Mouse (Mus musculus) stomach, embryonic 16.5 days (tissue): ENCODE measurements around the gene Znrd1. TPM values are rescaled to one million over a fixed set of nuclear protein-coding genes. Genes with fewer than 3 reads are reported as not detected.
"Not testable (repeated sequence)": the region's sequence is repeated elsewhere in the genome, so short reads cannot be mapped to it uniquely, and the experiment has no call there.

ENCODE experiments used
- ATAC-seq: fragments of 200-750 bp; cut with Nextera tagmentation; 2 replicates; pipeline ENCODE4 v1.8.0; 2017; ENCODE audit warnings: moderate number of reproducible peaks, moderate TSS enrichment; ENCODE audit not compliant: insufficient read depth, low FRiP score
- H3K27ac ChIP-seq: fragments of 300-500 bp; sonication (generic); 2 replicates; pipeline ENCODE4 v1.5.1; 2014; ENCODE audit warnings: low read length
- H3K27me3 ChIP-seq: fragments of 300-500 bp; sonication (generic); 2 replicates; pipeline ENCODE4 v1.6.1; 2014; ENCODE audit warnings: low read length, control low read depth, mixed read lengths; ENCODE audit not compliant: control insufficient read depth, insufficient read depth
- H3K36me3 ChIP-seq: fragments of 300-500 bp; sonication (generic); 2 replicates; pipeline ENCODE4 v1.6.1; 2014; ENCODE audit warnings: low read length; ENCODE audit not compliant: control insufficient read depth, insufficient read depth
- H3K4me1 ChIP-seq: fragments of 300-500 bp; sonication (generic); 2 replicates; pipeline ENCODE4 v1.6.1; 2014; ENCODE audit warnings: low read length, control low read depth, mixed read lengths; ENCODE audit not compliant: control insufficient read depth, insufficient read depth
- H3K4me2 ChIP-seq: fragments of 300-500 bp; sonication (generic); 2 replicates; pipeline ENCODE4 v1.6.1; 2014; ENCODE audit warnings: low read depth, low read length, mixed read lengths
- H3K4me3 ChIP-seq: fragments of 300-500 bp; sonication (generic); replicated peaks from 2 replicates; pipeline ENCODE4 v1.5.1; 2014; ENCODE audit warnings: mild to moderate bottlenecking, low read length
- H3K9ac ChIP-seq: fragments of 300-500 bp; sonication (generic); 2 replicates; pipeline ENCODE4 v1.6.1; 2014; ENCODE audit warnings: low read length
- H3K9me3 ChIP-seq: fragments of 300-500 bp; sonication (generic); replicated peaks from 2 replicates; pipeline ENCODE4 v1.6.1; 2016; ENCODE audit warnings: low read length, control low read depth; ENCODE audit not compliant: control insufficient read depth
- WGBS: fragments of 180-500 bp; shearing (Covaris S2); extraction: QIAGEN DNeasy Blood & Tissue Kit; methylation state at CpG from one replicate; pipeline ENCODE4 v1.1.7; 2014; 5-methylcytosine and 5-hydroxymethylcytosine counted together
- polyA plus RNA-seq: library from polyadenylated mRNA; unstranded; fragments of >200 nt; fragmentation: Nextera tagmentation; extraction: Ambion mirVana; gene quantifications from 2 replicates; pipeline ENCODE4 v1.2.1, GENCODE M21; 2015

Gene Znrd1
- polyA plus RNA-seq, 1 experiment from 2014 or later = 79.7 TPM

DNA sequence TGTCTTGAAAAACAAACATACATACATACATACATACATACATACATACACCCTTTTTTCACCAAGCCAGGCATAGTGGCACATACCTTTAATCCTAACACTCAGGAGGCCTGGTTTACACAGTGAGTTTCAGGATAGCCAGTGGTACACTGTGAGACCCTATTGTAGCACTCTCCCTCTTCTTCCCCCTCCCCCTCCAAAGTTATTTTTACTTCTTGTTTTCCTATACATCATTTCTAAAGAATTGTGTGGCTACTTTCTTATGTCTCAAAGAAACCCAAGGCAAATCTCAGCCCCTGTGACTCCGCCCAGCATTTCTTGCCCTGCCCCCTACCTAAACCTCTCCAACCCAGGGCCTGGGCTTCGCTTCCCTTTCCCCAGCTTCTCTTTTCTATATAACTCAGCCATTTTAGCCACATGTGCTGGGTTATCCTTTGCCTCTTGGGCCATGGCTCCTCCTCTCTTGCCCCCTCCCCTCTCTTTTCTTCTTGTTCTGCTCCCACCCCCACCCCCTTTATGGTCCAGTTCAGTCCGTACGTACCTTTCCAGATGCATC, 35.5 kb upstream of the Znrd1 start:
- Histone ChIP-seq H3K4me2 (no peak overlapping the region), H3K36me3 (no peaks in the 10 kb centered on the region), H3K4me3 (no peak overlapping the region), H3K27me3 (peaks cover 8% of the 10 kb centered on the region), H3K9me3 (no peaks in the 10 kb centered on the region), H3K9ac (no peak overlapping the region), H3K27ac (no peak overlapping the region), H3K4me1 (no peaks in the 10 kb centered on the region)
- 92% methylated on average over 4 of the region's 4 CpGs for WGBS
- no peak for ATAC-seq

DNA sequence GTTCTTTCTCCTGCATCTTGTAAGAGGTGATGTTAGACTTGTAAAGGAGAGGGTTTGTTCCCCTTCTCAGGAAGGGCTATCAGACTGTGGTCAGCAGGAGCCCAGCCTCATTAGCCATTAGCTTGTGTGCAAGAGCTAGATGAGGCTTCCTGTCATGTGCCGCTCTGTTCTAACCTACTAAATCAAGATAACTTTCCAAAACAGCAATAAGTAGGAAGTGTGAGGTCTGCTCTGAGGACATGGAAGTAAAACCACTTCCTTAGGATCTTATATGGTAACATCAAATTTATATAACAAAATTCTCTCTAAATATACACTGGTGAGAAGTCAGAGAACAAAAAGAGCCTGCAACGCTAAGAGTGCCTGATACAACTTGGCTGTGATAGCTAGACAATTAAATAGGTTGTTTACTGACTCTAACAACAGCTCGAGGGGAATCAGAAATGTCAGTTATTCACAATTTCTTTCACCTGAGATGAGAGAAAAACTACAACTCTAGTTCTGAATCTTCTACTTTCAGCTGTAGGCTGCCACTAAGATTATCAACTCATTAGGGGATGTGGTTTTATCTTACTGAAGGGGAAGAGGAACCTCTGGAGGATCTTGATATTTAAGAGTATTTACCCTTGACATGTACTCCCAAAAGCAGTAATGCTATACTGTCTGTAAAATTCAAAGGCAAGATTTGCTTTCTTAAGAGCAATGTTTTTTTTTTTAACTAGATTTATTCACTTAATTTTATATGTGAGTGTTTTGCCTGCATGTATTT, 34.2 kb upstream of the Znrd1 start:
- Histone ChIP-seq H3K36me3 (no peaks in the 10 kb centered on the region), H3K27me3 (peaks cover 18% of the 10 kb centered on the region), H3K9me3 (no peaks in the 10 kb centered on the region), H3K4me1 (no peaks in the 10 kb centered on the region), H3K4me2 (no peak overlapping the region), H3K27ac (no peak overlapping the region), H3K4me3 (no peak overlapping the region), H3K9ac (no peak overlapping the region)
- no peak for ATAC-seq
- 56% methylated on average over 3 of the region's 3 CpGs for WGBS

- not testable (repeated sequence) for H3K4me3 ChIP-seq, H3K4me2 ChIP-seq, ATAC-seq, H3K36me3 ChIP-seq, H3K9me3 ChIP-seq, H3K9ac ChIP-seq, H3K4me1 ChIP-seq, H3K27ac ChIP-seq
- WGBS = 91% methylated on average over 6 of the region's 6 CpGs
- peaks cover 21% of the 10 kb centered on the region for H3K27me3 ChIP-seq
Observed at GRCm38 (mm10) chr17:36990630-36991029, 32.3 kb upstream of the Znrd1 start.

DNA sequence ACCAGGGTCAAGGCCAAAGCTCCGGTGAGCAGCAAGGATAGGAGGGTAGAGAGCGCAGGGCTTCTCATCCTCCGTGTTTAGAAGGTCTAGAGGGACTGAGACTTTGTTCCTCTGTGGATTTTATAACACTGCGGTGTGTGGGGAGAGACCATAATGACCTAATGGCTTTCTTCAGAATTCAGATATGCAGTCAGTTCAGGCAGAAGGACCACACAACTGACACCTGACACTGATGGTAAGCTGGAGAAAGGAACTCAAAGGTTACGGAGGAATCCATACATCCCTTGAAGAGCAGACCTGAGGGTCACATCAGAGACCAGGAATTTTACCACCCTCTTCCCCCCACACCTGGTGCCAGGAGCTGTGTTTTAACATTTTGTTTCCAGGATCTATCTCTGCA, 31.1 kb upstream of the Znrd1 start, which contains the start of gene H2-M5:
Gene H2-M5, minus strand, starts transcription at position 101 of the 400 bp plus-strand sequence.
- WGBS = 34% methylated on average over 5 of the region's 5 CpGs
- H3K4me2 ChIP-seq = peak within 1 kb of the TSS; percentile 23
- H3K36me3 ChIP-seq = no peaks in the 10 kb centered on the region
- H3K4me1 ChIP-seq = no peaks in the 10 kb centered on the region
- peaks cover 21% of the 10 kb centered on the region for H3K27me3 ChIP-seq
- H3K9ac ChIP-seq = no peak within 1 kb of the TSS
- H3K4me3 ChIP-seq = peak within 1 kb of the TSS; percentile 2
- ATAC-seq = no peak
- no peaks in the 10 kb centered on the region for H3K9me3 ChIP-seq
- H3K27ac ChIP-seq = no peak within 1 kb of the TSS

- Histone ChIP-seq H3K27me3 (peaks cover 21% of the 10 kb centered on the region), H3K9ac (no peak overlapping the region), H3K4me2 (peak overlapping the region; percentile 23), H3K4me1 (no peaks in the 10 kb centered on the region), H3K36me3 (no peaks in the 10 kb centered on the region), H3K27ac (no peak overlapping the region), H3K9me3 (no peaks in the 10 kb centered on the region), H3K4me3 (peak overlapping the region; percentile 2)
- 5% methylated on average over 24 of the region's 24 CpGs for WGBS
- peak; percentile 17; the same call in 1 of the 2 replicates for ATAC-seq
Observed at GRCm38 (mm10) chr17:36988475-36988874, 30.1 kb upstream of the Znrd1 start.

DNA sequence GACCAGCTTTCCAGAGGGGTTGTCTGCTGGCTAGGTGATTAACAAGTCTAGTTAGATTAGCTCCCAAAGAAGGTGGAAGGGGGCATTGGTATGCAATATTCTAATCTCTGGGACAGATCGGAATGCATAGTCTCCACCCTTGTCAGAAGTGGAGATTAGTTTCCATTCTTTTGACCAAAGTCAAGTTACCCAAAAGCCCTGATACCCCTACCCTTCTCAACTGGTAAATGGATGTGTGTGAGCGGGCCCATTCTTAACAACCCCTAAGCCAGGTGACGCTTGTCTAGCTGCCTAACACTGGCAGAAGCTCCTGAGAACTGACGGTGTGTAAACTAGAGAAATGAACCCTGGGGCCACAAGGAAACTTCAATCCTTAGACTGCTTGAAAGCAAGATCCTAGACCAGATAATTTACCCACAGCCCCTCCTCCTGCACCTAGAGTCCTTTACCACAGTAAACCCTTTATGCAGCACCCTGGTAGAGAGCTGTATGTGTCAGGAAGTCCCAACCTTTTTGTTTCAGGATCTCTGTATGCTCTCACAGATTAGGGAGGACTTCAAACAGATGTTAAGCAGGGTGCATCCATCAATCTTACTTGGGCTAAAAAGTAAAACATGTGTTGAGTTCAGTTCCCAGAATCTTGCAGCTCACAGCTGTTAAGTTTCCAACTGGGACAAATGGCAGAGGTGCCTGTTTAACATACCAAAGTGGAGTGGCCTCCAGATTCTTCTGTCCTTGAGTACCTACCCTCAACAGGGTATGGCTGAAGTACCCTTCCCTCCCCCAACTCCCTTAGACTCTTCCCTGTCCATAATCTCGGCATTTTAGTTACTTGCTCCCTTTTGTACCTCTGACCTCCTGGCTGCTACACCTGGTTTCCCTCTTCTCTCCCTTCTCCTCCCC, 24.1 kb upstream of the Znrd1 start:
- no peak overlapping the region for H3K4me3 ChIP-seq
- H3K27ac ChIP-seq = no peak overlapping the region
- H3K9me3 ChIP-seq = no peaks in the 10 kb centered on the region
- no peak overlapping the region for H3K9ac ChIP-seq
- ATAC-seq = no peak
- H3K27me3 ChIP-seq = peaks cover 3% of the 10 kb centered on the region; the same call in 1 of the 2 replicates
- H3K36me3 ChIP-seq = no peaks in the 10 kb centered on the region
- H3K4me1 ChIP-seq = peaks cover 13% of the 10 kb centered on the region
- WGBS = 27% methylated on average over 5 of the region's 5 CpGs
- no peak overlapping the region for H3K4me2 ChIP-seq

DNA sequence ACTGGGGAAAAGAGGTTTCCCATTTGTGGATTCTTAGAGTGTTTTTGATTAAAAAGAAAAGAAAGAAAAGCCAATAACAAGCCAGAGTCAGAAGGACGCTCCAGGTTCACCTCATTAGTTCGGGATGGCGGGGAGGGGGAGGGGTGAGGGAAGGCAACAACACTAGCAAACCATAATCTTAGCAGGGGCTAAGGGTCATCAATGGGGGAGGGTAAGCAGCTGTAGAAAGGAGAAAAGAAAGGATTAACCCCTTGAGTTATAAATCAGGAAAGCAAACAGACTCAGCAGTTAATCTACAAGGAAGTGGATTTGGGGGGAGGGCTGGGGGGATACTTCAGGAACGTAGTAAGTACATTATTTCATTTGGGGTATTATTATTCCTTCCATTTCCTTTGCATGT, 23.5 kb upstream of the Znrd1 start:
- Histone ChIP-seq H3K9ac (no peak overlapping the region), H3K4me1 (peaks cover 13% of the 10 kb centered on the region), H3K27ac (no peak overlapping the region), H3K36me3 (no peaks in the 10 kb centered on the region), H3K4me3 (0 out of 2 replicates have a peak overlapping the region, but pooled peaks have one; percentile 10), H3K4me2 (peak overlapping the region; percentile 42), H3K27me3 (no peaks in the 10 kb centered on the region), H3K9me3 (no peaks in the 10 kb centered on the region)
- ATAC-seq = no peak
- 3% methylated on average over 4 of the region's 4 CpGs for WGBS

GRCm38 (mm10) chr17:36981221-36981813, 23.0 kb upstream of the Znrd1 start, which contains the start of gene 2410137M14Rik:
2410137M14Rik (minus strand) TSS chr17:36981237.
- H3K36me3 ChIP-seq = no peaks in the 10 kb centered on the region
- 10% methylated on average over 18 of the region's 18 CpGs for WGBS
- peak within 1 kb of the TSS; percentile 42 for H3K4me2 ChIP-seq
- H3K27ac ChIP-seq = no peak within 1 kb of the TSS
- H3K9ac ChIP-seq = no peak within 1 kb of the TSS
- no peaks in the 10 kb centered on the region for H3K27me3 ChIP-seq
- H3K4me1 ChIP-seq = peaks cover 13% of the 10 kb centered on the region
- no peaks in the 10 kb centered on the region for H3K9me3 ChIP-seq
- ATAC-seq = no peak
- 0 out of 2 replicates have a peak within 1 kb of the TSS, but pooled peaks have one; percentile 10 for H3K4me3 ChIP-seq
